Mouse (Mus musculus) erythroblast, adult 5-6 weeks (primary cell): ENCODE measurements around the gene Tubb1. TPM values are rescaled to one million over a fixed set of nuclear protein-coding genes. Genes with fewer than 3 reads are reported as not detected.

Experiments used
- ATAC-seq: replicated peaks from 2 replicates; pipeline ENCODE4 v1.8.0; 2016; ENCODE audit warnings: moderate number of reproducible peaks, mild to moderate bottlenecking, moderate TSS enrichment, inconsistent platforms; ENCODE audit not compliant: poor library complexity, low FRiP score, severe bottlenecking
- total RNA-seq, 2 experiments: library from RNA; stranded (forward) in 1 of 2; stranded (reverse) in 1 of 2; fragments of 150-400 nt in 1 of 2; fragments of 200-764, 138-1000 nt in 1 of 2; gene quantifications; 2 replicates each; pipeline versions ENCODE4 v1.2.3 to v1.2.4; 2015 to 2017; ENCODE audit warnings: low replicate concordance in 2 of 2

The Tubb1 gene
- total RNA-seq, 2 experiments from 2014 or later: 1.1 TPM; not detected in 1

GRCm38 (mm10) chr2:174441898-174442297 lies 8.6 kb upstream of the Tubb1 start:
- ATAC-seq: no peak

GRCm38 (mm10) chr2:174442460-174442859 lies 8.0 kb upstream of the Tubb1 start:
- no peak for ATAC-seq

GRCm38 (mm10) chr2:174443046-174443445 lies 7.4 kb upstream of the Tubb1 start:
- no peak for ATAC-seq

- no peak for ATAC-seq
Measured at GRCm38 (mm10) chr2:174444359-174444758, 6.1 kb upstream of the Tubb1 start.

- ATAC-seq: no peak
Measured at GRCm38 (mm10) chr2:174445018-174445417, 5.5 kb upstream of the Tubb1 start.

- ATAC-seq: no peak
Measured at GRCm38 (mm10) chr2:174446492-174446891, 4.0 kb upstream of the Tubb1 start.

- no peak for ATAC-seq
Measured at GRCm38 (mm10) chr2:174446905-174447304, 3.6 kb upstream of the Tubb1 start.

- no peak for ATAC-seq
Measured at GRCm38 (mm10) chr2:174448405-174448804, 2.1 kb upstream of the Tubb1 start.

GRCm38 (mm10) chr2:174453681-174454080 lies 3.2 kb downstream of the Tubb1 start:
- ATAC-seq: peak; percentile 96

- no peak for ATAC-seq
Measured at GRCm38 (mm10) chr2:174459365-174459764, 8.9 kb downstream of the Tubb1 start.

GRCm38 (mm10) chr2:174463370-174463769 lies 12.9 kb downstream of the Tubb1 start:
- peak; percentile 12 for ATAC-seq

- peak; percentile 99 for ATAC-seq
Measured at GRCm38 (mm10) chr2:174463789-174464523, 13.5 kb downstream of the Tubb1 start, which contains the start of gene Atp5e. Gene Atp5e, minus strand, starts transcription at chr2:174464105.

- no peak for ATAC-seq
Measured at GRCm38 (mm10) chr2:174470333-174470732, 19.8 kb downstream of the Tubb1 start.

- ATAC-seq: no peak
Measured at GRCm38 (mm10) chr2:174470786-174471405, 20.4 kb downstream of the Tubb1 start.

- ATAC-seq: peak; percentile 28
Measured at GRCm38 (mm10) chr2:174472407-174472806, 21.9 kb downstream of the Tubb1 start.

GRCm38 (mm10) chr2:174472818-174473549 lies 22.5 kb downstream of the Tubb1 start, which contains the start of gene Prelid3b:
Gene Prelid3b, minus strand, starts transcription at chr2:174473081.
- ATAC-seq: peak; percentile 87

GRCm38 (mm10) chr2:174473550-174473927 lies 23.0 kb downstream of the Tubb1 start:
- no peak for ATAC-seq

GRCm38 (mm10) chr2:174477543-174478319 lies 27.2 kb downstream of the Tubb1 start:
- no peak for ATAC-seq

- ATAC-seq: no peak
Measured at GRCm38 (mm10) chr2:174478746-174479145, 28.3 kb downstream of the Tubb1 start.

GRCm38 (mm10) chr2:174487005-174487404 lies 36.5 kb downstream of the Tubb1 start:
- ATAC-seq: no peak
